Mouse (Mus musculus) CH12.LX (cell line): ENCODE data around the gene 4930503B20Rik. TPM values are rescaled to one million over a fixed set of nuclear protein-coding genes. Genes with fewer than 3 reads are reported as not detected.

Source experiments
- DNase-seq: peaks from one replicate; pipeline ENCODE4 v3.0.0-alpha.2; 2013; ENCODE audit errors: extremely low read depth
- H3K27ac ChIP-seq: 2 replicates; pipeline ENCODE4 v1.5.1; 2012; ENCODE audit warnings: low read depth, mild to moderate bottlenecking, control low read depth, moderate library complexity; ENCODE audit not compliant: insufficient read depth
- H3K27me3 ChIP-seq: replicated peaks from 2 replicates; pipeline ENCODE3; 2012; ENCODE audit warnings: inconsistent platforms
- H3K36me3 ChIP-seq, 2 experiments: replicated peaks in 1 of 2; 2 replicates each; pipeline versions ENCODE3 to v1.6.1; 2012; ENCODE audit warnings: inconsistent platforms in 1 of 2, low read length in 1 of 2, mild to moderate bottlenecking in 1 of 2, mixed read lengths in 1 of 2, moderate library complexity in 1 of 2; ENCODE audit not compliant: control insufficient read depth in 1 of 2, insufficient read depth in 1 of 2
- H3K4me1 ChIP-seq, 2 experiments: 2 replicates each; pipeline ENCODE4 v1.6.1; 2012; ENCODE audit warnings: inconsistent platforms in 1 of 2, moderate library complexity in 1 of 2; ENCODE audit not compliant: insufficient read depth in 2 of 2, control insufficient read depth in 1 of 2
- H3K4me2 ChIP-seq: 2 replicates; pipeline ENCODE4 v1.6.1; 2012; ENCODE audit warnings: low read depth, mild to moderate bottlenecking, control low read depth; ENCODE audit not compliant: poor library complexity, insufficient read depth, severe bottlenecking
- H3K4me3 ChIP-seq, 3 experiments: fragments of 150-350 bp in 1 of 3; sonication (generic) in 1 of 3; replicated peaks in 1 of 3; 2 replicates each; pipeline versions ENCODE3 to v1.5.1; 2011 to 2012; ENCODE audit warnings: low read depth in 2 of 3, low read length in 2 of 3, mild to moderate bottlenecking in 2 of 3, moderate library complexity in 2 of 3, control low read depth in 1 of 3, improper control_type of control experiment in 1 of 3, inconsistent platforms in 1 of 3, mixed read lengths in 1 of 3; ENCODE audit not compliant: poor library complexity in 1 of 3
- H3K79me2 ChIP-seq: replicated peaks from 2 replicates; pipeline ENCODE4 v1.6.1; 2012; ENCODE audit warnings: mild to moderate bottlenecking, moderate library complexity; ENCODE audit not compliant: control insufficient read depth, poor library complexity, insufficient read depth, severe bottlenecking; ENCODE audit errors: extremely low read depth
- H3K9ac ChIP-seq: 2 replicates; pipeline ENCODE4 v1.6.1; 2012; ENCODE audit warnings: low read depth, mild to moderate bottlenecking, control low read depth, moderate library complexity; ENCODE audit not compliant: insufficient read depth
- H3K9me3 ChIP-seq: replicated peaks from 2 replicates; pipeline ENCODE3; 2012; ENCODE audit warnings: low read length, inconsistent platforms, mixed read lengths
- BHLHE40 ChIP-seq: IDR thresholded peaks from 2 replicates; pipeline ENCODE4 v1.6.1; 2011; ENCODE audit warnings: mild to moderate bottlenecking, low read depth, low read length, improper control_type of control experiment
- CHD1 ChIP-seq: IDR thresholded peaks from 2 replicates; pipeline ENCODE4 v1.6.1; 2012; ENCODE audit warnings: low read depth, low read length, improper control_type of control experiment, inconsistent platforms
- CHD2 ChIP-seq: IDR thresholded peaks from 2 replicates; pipeline ENCODE4 v1.6.1; 2011; ENCODE audit warnings: low read length, improper control_type of control experiment
- CTCF ChIP-seq, 2 experiments: IDR thresholded peaks in 1 of 2; conservative IDR thresholded peaks in 1 of 2; 2 replicates each; pipeline ENCODE4 v1.5.1; 2011 to 2012; ENCODE audit warnings: low read depth in 2 of 2, low read length in 2 of 2, improper control_type of control experiment in 1 of 2, inconsistent platforms in 1 of 2, mild to moderate bottlenecking in 1 of 2, moderate library complexity in 1 of 2
- E2F4 ChIP-seq: IDR thresholded peaks from 2 replicates; pipeline ENCODE4 v1.6.1; 2011; ENCODE audit warnings: low read depth, low read length, improper control_type of control experiment; ENCODE audit not compliant: insufficient replicate concordance
- ELF1 ChIP-seq: IDR thresholded peaks from 2 replicates; pipeline ENCODE4 v1.6.1; 2014; ENCODE audit warnings: low read depth, mild to moderate bottlenecking, inconsistent platforms, low read length, improper control_type of control experiment
- ETS1 ChIP-seq: conservative IDR thresholded peaks from 2 replicates; pipeline ENCODE4 v1.6.1; 2012; ENCODE audit warnings: low read depth, mild to moderate bottlenecking, inconsistent platforms, low read length, improper control_type of control experiment, moderate library complexity
- GABPA ChIP-seq: IDR thresholded peaks from 2 replicates; pipeline ENCODE4 v1.6.1; 2012; ENCODE audit warnings: low read depth, low read length, improper control_type of control experiment, inconsistent platforms; ENCODE audit not compliant: insufficient replicate concordance
- IRF4 ChIP-seq: IDR thresholded peaks from 2 replicates; pipeline ENCODE4 v1.6.1; 2014; ENCODE audit warnings: low read depth, mild to moderate bottlenecking, inconsistent platforms, low read length, improper control_type of control experiment
- MAFK ChIP-seq: IDR thresholded peaks from 2 replicates; pipeline ENCODE4 v1.6.1; 2011; ENCODE audit warnings: low read length, improper control_type of control experiment; ENCODE audit not compliant: insufficient replicate concordance
- MAX ChIP-seq: IDR thresholded peaks from 2 replicates; pipeline ENCODE4 v1.6.1; 2011; ENCODE audit warnings: low read length, improper control_type of control experiment
- MEF2A ChIP-seq: IDR thresholded peaks from 2 replicates; pipeline ENCODE4 v1.6.1; 2014; ENCODE audit warnings: low read depth, mild to moderate bottlenecking, inconsistent platforms, low read length, improper control_type of control experiment, borderline replicate concordance
- NELFE ChIP-seq: IDR thresholded peaks from 2 replicates; pipeline ENCODE4 v1.6.1; 2011; ENCODE audit warnings: low read depth, low read length, improper control_type of control experiment
- PAX5 ChIP-seq: IDR thresholded peaks from 2 replicates; pipeline ENCODE4 v1.6.1; 2012; ENCODE audit warnings: low read length, inconsistent platforms, mixed read lengths
- RAD21 ChIP-seq: IDR thresholded peaks from 2 replicates; pipeline ENCODE4 v1.6.1; 2011; ENCODE audit warnings: low read depth, mild to moderate bottlenecking, low read length, improper control_type of control experiment, moderate library complexity
- SIN3A ChIP-seq: IDR thresholded peaks from 2 replicates; pipeline ENCODE4 v1.6.1; 2012; ENCODE audit warnings: low read length, improper control_type of control experiment, inconsistent platforms
- UBTF ChIP-seq: IDR thresholded peaks from 2 replicates; pipeline ENCODE4 v1.6.1; 2012; ENCODE audit warnings: low read depth, mild to moderate bottlenecking, inconsistent platforms, low read length, improper control_type of control experiment, moderate library complexity
- USF1 ChIP-seq: IDR thresholded peaks from 2 replicates; pipeline ENCODE4 v1.6.1; 2014; ENCODE audit warnings: low read depth, mild to moderate bottlenecking, inconsistent platforms, low read length, improper control_type of control experiment
- ZC3H11A ChIP-seq: IDR thresholded peaks from 2 replicates; pipeline ENCODE4 v1.6.1; 2012; ENCODE audit warnings: low read depth, mild to moderate bottlenecking, inconsistent platforms, low read length, improper control_type of control experiment
- ZMIZ1 ChIP-seq: IDR thresholded peaks from 2 replicates; pipeline ENCODE4 v1.6.1; 2012; ENCODE audit warnings: low read depth, mild to moderate bottlenecking, inconsistent platforms, low read length, improper control_type of control experiment
- ZNF384 ChIP-seq: IDR thresholded peaks from 2 replicates; pipeline ENCODE4 v1.6.1; 2012; ENCODE audit warnings: low read depth, low read length, improper control_type of control experiment, inconsistent platforms
- dilution Hi-C: fragments of 300-500 bp; cut with MboI; formaldehyde crosslinking; loops from 2 replicates; pipeline ENCODE4 v1.14.3; 2020; ENCODE audit warnings: low sequenced_read_pairs; ENCODE audit not compliant: extremely low pct_unique_long_range_greater_than_20kb, extremely low pct_ligation_motif_present
- in situ Hi-C: fragments of 300-500 bp; cut with MboI; formaldehyde crosslinking; loops from 3 replicates; pipeline ENCODE4 v1.14.3; 2019; ENCODE audit warnings: low sequenced_read_pairs, low pct_ligation_motif_present, low pct_unique_long_range_greater_than_20kb, mixed read lengths
- polyA plus RNA-seq: library from polyadenylated mRNA; unstranded; fragments of >175 nt; gene quantifications from 2 replicates; pipeline ENCODE4 v1.2.1, GENCODE M21; 2012; ENCODE audit warnings: low read depth; ENCODE audit not compliant: insufficient read length
- total RNA-seq, 2 experiments: library from RNA; depleted of rRNA; stranded (reverse); fragments of 300-350 nt in 1 of 2; fragments of >200 nt in 1 of 2; gene quantifications; 2 replicates each; pipeline ENCODE4 v1.2.3; 2012 to 2014

Gene 4930503B20Rik
- total and polyA plus RNA-seq, 3 experiments: not detected

DNA sequence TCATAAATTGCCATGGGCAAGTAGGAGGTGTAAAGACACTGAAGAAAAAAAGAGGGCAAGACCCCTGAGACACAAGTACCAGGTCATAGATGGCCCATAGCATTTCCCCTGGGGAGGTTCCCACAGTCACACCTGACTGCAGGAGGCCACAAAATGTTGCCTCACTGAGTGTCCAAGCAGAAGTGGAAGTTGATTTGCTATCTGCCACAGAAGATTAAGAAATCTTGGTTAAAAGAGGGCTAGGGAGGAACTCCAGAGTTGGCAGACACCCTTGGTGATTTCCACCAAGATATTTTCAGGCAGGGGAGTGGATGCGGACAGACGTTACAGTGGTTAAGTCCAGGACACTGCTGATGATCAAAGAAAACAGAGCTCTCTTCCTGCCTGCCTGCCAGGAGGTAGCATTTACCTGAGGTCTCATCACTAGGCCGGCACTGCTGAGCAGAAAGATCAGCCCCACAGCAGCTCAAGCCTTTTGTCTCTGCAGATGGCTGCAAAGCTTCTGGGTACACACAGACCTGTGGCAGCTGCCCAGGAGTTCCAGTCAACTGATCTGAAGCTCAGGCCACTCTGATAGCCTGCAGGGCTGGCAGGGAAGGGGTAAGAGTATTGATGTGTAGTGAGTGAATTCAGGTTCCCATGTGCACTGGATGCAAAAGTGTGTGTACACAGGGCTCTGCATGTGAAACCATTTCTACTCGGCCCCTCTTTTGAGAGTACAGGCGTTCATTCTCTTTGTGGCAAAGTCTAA, 34.4 kb downstream of the 4930503B20Rik start:
- peak; percentile 21; the same call in 1 of the 2 replicates for TF ChIP-seq SIN3A
- no peak for TF ChIP-seq MAFK
- H3K4me2 ChIP-seq: no peak overlapping the region
- dilution Hi-C loops: no loop called here
- H3K27ac ChIP-seq: no peak overlapping the region
- in situ Hi-C loops: no loop called here
- H3K79me2 ChIP-seq: no peaks in the 10 kb centered on the region
- peaks cover 3 to 12% of the 10 kb centered on the region in 2 experiments; a peak in 3 of 4 replicates for H3K4me1 ChIP-seq
- H3K36me3 ChIP-seq: no peaks in the 10 kb centered on the region
- H3K27me3 ChIP-seq: no peaks in the 10 kb centered on the region
- H3K4me3 ChIP-seq: no peak overlapping the region
- H3K9me3 ChIP-seq: no peaks in the 10 kb centered on the region
- no peak overlapping the region for H3K9ac ChIP-seq
- DNase-seq: no peak

DNA sequence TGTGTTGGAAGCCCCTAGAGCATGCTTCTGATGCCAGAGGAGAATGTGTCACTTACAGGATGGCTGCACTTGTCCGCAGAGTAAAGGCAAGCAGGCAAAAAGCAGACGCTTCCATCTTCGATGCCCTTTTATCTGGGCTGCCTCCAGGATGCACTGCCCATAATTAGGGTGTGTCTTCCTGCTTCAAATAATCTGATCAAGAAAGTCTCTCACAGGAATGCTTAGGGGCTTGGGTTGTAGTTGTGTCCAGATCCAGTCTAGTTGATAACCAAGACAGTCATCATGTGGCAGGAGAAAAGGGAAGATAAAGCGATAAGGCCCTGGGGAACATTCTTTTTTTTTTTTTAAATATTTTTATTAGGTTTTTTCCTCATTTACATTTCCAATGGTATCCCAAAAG, 35.6 kb downstream of the 4930503B20Rik start, which contains the start of gene Dnase2b:
TSS of gene Dnase2b (minus strand) at position 101 of the 400 bp plus-strand sequence.
- in situ Hi-C loops: no loop called here
- dilution Hi-C loops: no loop called here

DNA sequence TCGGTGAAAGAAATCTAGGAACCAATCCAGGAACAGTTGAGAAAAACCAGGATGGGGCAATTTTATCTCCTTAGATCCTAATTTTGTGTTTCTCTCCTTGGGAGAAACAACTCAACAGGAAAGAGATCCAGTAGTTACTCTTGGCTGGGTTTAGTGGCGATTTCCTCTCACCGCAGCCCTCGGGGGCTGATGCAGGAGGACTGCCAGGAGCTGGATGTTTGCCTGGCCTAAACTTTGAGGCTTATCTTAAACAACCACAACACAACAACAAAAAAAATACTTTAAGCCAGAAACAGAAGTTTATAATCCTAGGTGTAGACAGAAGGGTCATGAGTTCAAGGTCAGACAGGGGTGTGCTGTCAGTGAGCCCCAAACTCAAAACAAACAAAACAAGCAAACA, 39.3 kb downstream of the 4930503B20Rik start:
- Histone ChIP-seq H3K27me3 (no peaks in the 10 kb centered on the region), H3K9ac (no peak overlapping the region), H3K4me2 (no peak overlapping the region; the same call in 1 of the 2 replicates), H3K36me3 (no peaks in the 10 kb centered on the region), H3K4me3 (no peak overlapping the region), H3K79me2 (no peaks in the 10 kb centered on the region), H3K9me3 (no peaks in the 10 kb centered on the region), H3K27ac (no peak overlapping the region), H3K4me1 (peaks cover 4 to 28% of the 10 kb centered on the region in 2 experiments)
- DNase-seq: no peak
- dilution Hi-C loops: no loop called here
- TF ChIP-seq CHD1 (no peak), MAX (no peak), USF1 (no peak), BHLHE40 (no peak), CTCF (conservative IDR thresholded peaks at IDR 0.05 in 1 of 2, IDR thresholded peaks at IDR 0.05 in 1 of 2; ENCODE audit: low read depth in 2 of 2, low read length in 2 of 2) (no peak), IRF4 (no peak), ZNF384 (no peak), ETS1 (no peak)
- in situ Hi-C loops: no loop called here

More for the DNA sequence above, 35.6 kb downstream of the 4930503B20Rik start, which contains the start of gene Dnase2b:
- no peak within 1 kb of the TSS for H3K4me3 ChIP-seq
- H3K27ac ChIP-seq: no peak within 1 kb of the TSS
- H3K9me3 ChIP-seq: no peaks in the 10 kb centered on the region
- DNase-seq: no peak
- no peaks in the 10 kb centered on the region for H3K27me3 ChIP-seq
- no peak within 1 kb of the TSS for H3K9ac ChIP-seq
- no peaks in the 10 kb centered on the region for H3K36me3 ChIP-seq
- H3K79me2 ChIP-seq: no peaks in the 10 kb centered on the region
- H3K4me1 ChIP-seq: peaks cover 0 to 23% of the 10 kb centered on the region in 2 experiments; a peak in 3 of 4 replicates
- TF ChIP-seq BHLHE40 (no peak), ZMIZ1 (no peak), MEF2A (no peak), NELFE (no peak), ZNF384 (no peak), RAD21 (no peak), GABPA (no peak), SIN3A (no peak), E2F4 (no peak), ZC3H11A (no peak), PAX5 (no peak), ELF1 (no peak), UBTF (no peak), MAFK (no peak), CHD2 (no peak)
- no peak within 1 kb of the TSS for H3K4me2 ChIP-seq
